Mouse (Mus musculus) bone marrow macrophage, adult 2 months (primary cell): Measurements from ENCODE around the gene Cry1.

Experiments used
- CTCF ChIP-seq: IDR thresholded peaks from 2 replicates; pipeline ENCODE4 v1.5.1; 2012; ENCODE audit warnings: low read depth, mild to moderate bottlenecking, low read length, moderate library complexity
- POLR2A ChIP-seq: IDR thresholded peaks from 2 replicates; pipeline ENCODE4 v1.6.1; 2012; ENCODE audit warnings: mild to moderate bottlenecking, low read depth, low read length, borderline replicate concordance

DNA sequence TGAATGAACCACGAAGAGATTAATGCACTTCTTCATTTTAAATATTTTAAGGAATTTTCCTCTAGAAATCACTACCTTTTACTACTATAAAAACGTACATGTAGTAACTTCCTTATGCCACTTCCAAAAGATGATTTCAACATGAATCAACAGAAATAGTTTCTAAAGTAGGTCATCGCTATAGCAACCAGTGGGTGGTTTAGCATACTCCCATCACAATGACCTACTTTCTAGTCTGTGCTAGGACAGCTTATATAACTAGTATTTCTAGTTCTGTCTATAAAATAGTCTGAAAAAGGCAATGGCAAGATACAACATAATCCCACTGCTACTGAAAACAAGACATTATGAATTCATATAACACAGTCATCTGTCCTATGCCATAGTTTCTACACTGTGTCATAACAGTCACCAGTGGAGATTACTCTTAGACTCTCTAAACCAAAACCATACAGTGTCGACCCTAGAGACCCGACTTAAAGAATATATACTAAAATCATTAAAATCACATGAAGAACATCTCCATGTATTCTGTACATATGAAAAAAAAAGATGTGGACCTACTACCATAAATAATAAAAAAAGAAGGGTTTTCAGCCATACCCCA, 23.0 kb downstream of the Cry1 start:
- TF ChIP-seq CTCF, result no peak
- TF ChIP-seq POLR2A, result no peak
